Mouse (Mus musculus) megakaryocyte, embryonic 14.5 days (primary cell): ENCODE results near the gene Kifc3.

Source experiments
- FLI1 ChIP-seq: IDR thresholded peaks from 2 replicates; pipeline ENCODE4 v1.6.1; 2012; ENCODE audit warnings: low read length, inconsistent platforms, mixed read lengths
- GATA1 ChIP-seq: IDR thresholded peaks from 3 replicates; pipeline ENCODE4 v1.6.1; 2012; ENCODE audit warnings: mixed read lengths, low read length, inconsistent platforms, borderline replicate concordance

DNA sequence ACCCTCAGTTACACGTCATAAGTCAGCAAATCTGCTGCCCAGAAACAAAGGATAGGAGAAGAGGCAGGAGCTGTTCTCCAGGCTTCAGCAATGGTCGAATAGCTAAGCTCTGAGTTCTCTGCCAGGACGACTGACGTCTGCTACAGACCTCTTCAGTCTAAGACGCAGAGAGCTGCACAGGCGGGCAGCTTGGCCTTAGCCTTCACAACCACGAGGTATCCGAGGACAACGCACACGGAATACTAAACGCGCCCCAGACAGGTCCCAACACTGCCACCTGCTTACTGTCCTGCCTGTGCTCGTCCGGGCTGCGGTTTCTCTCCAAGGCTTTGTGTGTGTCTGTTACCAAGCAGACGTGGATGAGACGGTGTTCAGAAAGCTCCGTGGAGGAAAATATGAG lies 26.8 kb downstream of the Kifc3 start:
- TF ChIP-seq FLI1 (no peak), GATA1 (no peak)
